8 mouse cellular contexts compared by ENCODE assay signal in genomic region chr7:81829379-81829894, GRCm38 (mm10). TPM values are rescaled to one million over a fixed set of nuclear protein-coding genes. Genes with fewer than 3 reads are reported as not detected.
DNase-seq lines count a peak whose midpoint lies in the region; ATAC-seq and TF ChIP-seq lines count a peak whose summit lies in the region.

TSS of gene Btbd1 (minus strand) at chr7:81829431.

- H3K4me1 ChIP-seq in MEL (ENCODE audit: control insufficient read depth in 1 of 2, insufficient read depth in 2 of 2, low read length in 2 of 2): peaks cover 0 to 18% of the 10 kb centered on the region in 2 experiments
- peaks cover 2% of the 10 kb centered on the region; the same call in 1 of the 2 replicates for H3K4me1 ChIP-seq in hindbrain, embryonic 11.5 days (replicated peaks; ENCODE audit: control insufficient read depth, insufficient read depth, low read length)

- TF ChIP-seq CTCF in MEL (IDR thresholded peaks at IDR 0.05 in 2 of 3, conservative IDR thresholded peaks at IDR 0.05 in 1 of 3; ENCODE audit: control insufficient read depth in 1 of 3, insufficient read depth in 1 of 3, low read depth in 2 of 3, low read length in 3 of 3, poor library complexity in 1 of 3, severe bottlenecking in 1 of 3): no peak

- H3K9ac ChIP-seq in MEL (ENCODE audit: control insufficient read depth, low read depth, low read length, poor library complexity, severe bottlenecking): peak within 1 kb of the TSS; percentile 94
- H3K9ac ChIP-seq in hindbrain, embryonic 11.5 days (ENCODE audit: low read depth, low read length): peak within 1 kb of the TSS; percentile 88

- peak within 1 kb of the TSS; percentile 71 for H3K4me2 ChIP-seq in hindbrain, embryonic 11.5 days (replicated peaks; ENCODE audit: low read depth, low read length)

- peaks cover 0 to 17% of the 10 kb centered on the region in 2 experiments; a peak in 2 of 4 replicates for H3K36me3 ChIP-seq in MEL (ENCODE audit: control insufficient read depth in 1 of 2, insufficient read depth in 2 of 2, low read length in 2 of 2)
- H3K36me3 ChIP-seq in hindbrain, embryonic 11.5 days (ENCODE audit: control insufficient read depth, insufficient read depth, low read length): no peaks in the 10 kb centered on the region

- TF ChIP-seq POLR2A in MEL (IDR thresholded peaks at IDR 0.05; ENCODE audit: control insufficient read depth in 1 of 2, insufficient read depth in 1 of 2, low read depth in 1 of 2, low read length in 2 of 2, poor library complexity in 1 of 2): peak in 1 of 2 experiments; percentile 57; a peak in 2 of 4 replicates

- peak; percentile 91 for ATAC-seq in hindbrain, embryonic 11.5 days (ENCODE audit: low FRiP score)

- no peak for TF ChIP-seq EP300 in MEL (IDR thresholded peaks at IDR 0.05; ENCODE audit: low read depth in 1 of 2, low read length in 2 of 2)

- peaks cover 38% of the 10 kb centered on the region for H3K79me2 ChIP-seq in MEL (ENCODE audit: control insufficient read depth, insufficient read depth, low read length, poor library complexity)

- H3K27me3 ChIP-seq in MEL (ENCODE audit: control insufficient read depth in 1 of 2, insufficient read depth in 2 of 2, low read length in 2 of 2): no peaks in the 10 kb centered on the region; a peak in 1 of 4 replicates
- no peaks in the 10 kb centered on the region for H3K27me3 ChIP-seq in hindbrain, embryonic 11.5 days (ENCODE audit: control insufficient read depth, insufficient read depth, low read length)

- peak within 1 kb of the TSS; percentile 85 to 94 for H3K4me3 ChIP-seq in MEL (ENCODE audit: control insufficient read depth in 1 of 2, insufficient read depth in 1 of 2, low read depth in 2 of 2, low read length in 2 of 2)
- peak within 1 kb of the TSS; percentile 68 for H3K4me3 ChIP-seq in hindbrain, embryonic 11.5 days (ENCODE audit: low read depth, low read length)

- H3K9me3 ChIP-seq in MEL (replicated peaks; ENCODE audit: insufficient read depth, low read length): no peaks in the 10 kb centered on the region
- no peaks in the 10 kb centered on the region for H3K9me3 ChIP-seq in hindbrain, embryonic 11.5 days (ENCODE audit: control insufficient read depth, low read length)

- peak within 1 kb of the TSS; percentile 44 for H3K27ac ChIP-seq in MEL (ENCODE audit: control insufficient read depth, low read depth, low read length)
- peak within 1 kb of the TSS; percentile 94 for H3K27ac ChIP-seq in hindbrain, embryonic 11.5 days (ENCODE audit: low read depth, low read length)

- WGBS in hindbrain, embryonic 11.5 days: under 1% methylated on average over 46 of the region's 58 CpGs

- no peak for TF ChIP-seq RAD21 in MEL (IDR thresholded peaks at IDR 0.05; ENCODE audit: low read depth, low read length)

- DNase-seq in MEL (ENCODE audit: low read depth, low spot score): peak; percentile 81
- DNase-seq in cerebellum, adult 8-10 months: peak; percentile 56
- peak; percentile 60 to 84 for DNase-seq in frontal cortex, postnatal 10 days (ENCODE audit: low spot score in 2 of 2)
- DNase-seq in hindbrain, embryonic 11.5 days (ENCODE audit: low spot score): peak; percentile 95
- peak; percentile 68 to 83 for DNase-seq in layer of hippocampus, postnatal 25 days (ENCODE audit: extremely low spot score in 1 of 2, low spot score in 1 of 2)
- DNase-seq in lung, postnatal 14 days: peak; percentile 86
- DNase-seq in ovary, postnatal 36 days (ENCODE audit: low spot score): peak; percentile 89
- DNase-seq in thymus, postnatal 36 days: peak; percentile 85 to 89

TF ChIP-seq in MEL, 35 proteins besides CTCF, POLR2A, EP300 and RAD21:
- peak; percentile 62 for TF ChIP-seq NELFE (IDR thresholded peaks at IDR 0.05; ENCODE audit: low read depth, low read length)
- TF ChIP-seq TAL1 (IDR thresholded peaks at IDR 0.05; ENCODE audit: low read length): no peak
- TF ChIP-seq ELF1 (IDR thresholded peaks at IDR 0.05; ENCODE audit: low read depth, low read length): peak; percentile 25; the same call in 1 of the 2 replicates
- TF ChIP-seq MXI1 (IDR thresholded peaks at IDR 0.05; ENCODE audit: low read depth, low read length): peak; percentile 12

RNA-seq across cellular contexts. Expression of gene Btbd1, which starts in this region (rescaled TPM):
- total RNA-seq in MEL (2012; rRNA removed): 31.0 and 36.0 TPM in 2 replicates
- 10 to 100 TPM in 1 of 2 experiments, not detected in 1; 62.0 TPM for polyA plus RNA-seq in MEL (2012; ENCODE audit: insufficient read depth in 1 of 2, insufficient read length in 2 of 2, low read depth in 1 of 2, low replicate concordance in 2 of 2, missing spikeins in 1 of 2)
- 101 and 103 TPM in 2 replicates for polyA plus RNA-seq in hindbrain, embryonic 11.5 days (2014; fragmentation: Nextera tagmentation; extraction: Ambion mirVana)
- total RNA-seq in layer of hippocampus, postnatal 25 days (2021): 100 to 1,000 TPM; 102 to 109 TPM

Comparison
In these comparisons a context has a peak if more than half of its experiments do, and no peak if none do; other contexts are left out.
1. Peak in every context shown above with its lines: DNase-seq, ATAC-seq, H3K4me3 ChIP-seq and H3K27ac ChIP-seq.